Mouse (Mus musculus) myocyte (in vitro differentiated cells): ENCODE results near the gene Hist1h2ac. TPM values are rescaled to one million over a fixed set of nuclear protein-coding genes. Genes with fewer than 3 reads are reported as not detected.

ENCODE experiments used
- H3K27me3 ChIP-seq: one replicate; pipeline ENCODE4 v1.6.1; 2011; ENCODE audit not compliant: control insufficient read depth, insufficient read depth, insufficient read length
- H3K36me3 ChIP-seq: one replicate; pipeline ENCODE4 v1.6.1; 2011; ENCODE audit not compliant: control insufficient read depth, insufficient read depth
- H3K4me2 ChIP-seq: one replicate; pipeline ENCODE4 v1.6.1; 2011; ENCODE audit warnings: low read depth, control low read depth
- H3K4me3 ChIP-seq: one replicate; pipeline ENCODE4 v1.5.1; 2011; ENCODE audit warnings: mild to moderate bottlenecking, control low read depth, moderate library complexity
- H3K79me2 ChIP-seq: one replicate; pipeline ENCODE4 v1.6.1; 2011; ENCODE audit not compliant: control insufficient read depth, insufficient read depth
- H3ac ChIP-seq: one replicate; pipeline ENCODE4 v1.6.1; 2011; ENCODE audit not compliant: control insufficient read depth, insufficient read length
- CEBPB ChIP-seq: IDR thresholded peaks from 2 replicates; pipeline ENCODE4 v1.6.1; 2011; ENCODE audit warnings: mild to moderate bottlenecking, moderate library complexity; ENCODE audit not compliant: poor library complexity, insufficient read depth, severe bottlenecking
- E2F4 ChIP-seq: IDR thresholded peaks from one replicate; pipeline ENCODE4 v1.6.1; 2011; ENCODE audit warnings: mild to moderate bottlenecking, control low read depth, moderate library complexity; ENCODE audit not compliant: insufficient read depth
- MAX ChIP-seq: IDR thresholded peaks from one replicate; pipeline ENCODE4 v1.6.1; 2011; ENCODE audit warnings: low read depth, mild to moderate bottlenecking, control low read depth
- MYOD1 ChIP-seq, 3 experiments: IDR thresholded peaks; one replicate each; pipeline ENCODE4 v1.6.1; 2011; ENCODE audit warnings: control low read depth in 2 of 3, low read depth in 2 of 3, mild to moderate bottlenecking in 2 of 3, moderate library complexity in 1 of 3; ENCODE audit not compliant: insufficient read length in 2 of 3, control insufficient read depth in 1 of 3
- MYOG ChIP-seq, 3 experiments: IDR thresholded peaks; one replicate each; pipeline ENCODE4 v1.6.1; 2011; ENCODE audit warnings: control low read depth in 2 of 3, low read depth in 2 of 3, mild to moderate bottlenecking in 2 of 3; ENCODE audit not compliant: insufficient read length in 2 of 3, control insufficient read depth in 1 of 3, insufficient read depth in 1 of 3
- POLR2A ChIP-seq: IDR thresholded peaks from one replicate; pipeline ENCODE4 v1.6.1; 2011; ENCODE audit warnings: low read depth, mild to moderate bottlenecking, control low read depth, moderate library complexity; ENCODE audit not compliant: insufficient read length
- POLR2AphosphoS2 ChIP-seq: IDR thresholded peaks from one replicate; pipeline ENCODE4 v1.6.1; 2011; ENCODE audit warnings: low read depth, control low read depth; ENCODE audit not compliant: insufficient read length
- REST ChIP-seq: IDR thresholded peaks from one replicate; pipeline ENCODE4 v1.6.1; 2011; ENCODE audit warnings: mild to moderate bottlenecking, control low read depth, moderate library complexity; ENCODE audit not compliant: insufficient read depth, insufficient read length
- SRF ChIP-seq: IDR thresholded peaks from one replicate; pipeline ENCODE4 v1.6.1; 2011; ENCODE audit warnings: low read depth; ENCODE audit not compliant: control insufficient read depth, insufficient read length
- TCF12 ChIP-seq: IDR thresholded peaks from one replicate; pipeline ENCODE4 v1.6.1; 2011; ENCODE audit warnings: mild to moderate bottlenecking, control low read depth; ENCODE audit not compliant: poor library complexity, insufficient read depth, severe bottlenecking
- TCF3 ChIP-seq: IDR thresholded peaks from one replicate; pipeline ENCODE4 v1.6.1; 2011; ENCODE audit warnings: low read depth, control low read depth; ENCODE audit not compliant: insufficient read length
- USF1 ChIP-seq: IDR thresholded peaks from one replicate; pipeline ENCODE4 v1.6.1; 2011; ENCODE audit warnings: low read depth, mild to moderate bottlenecking, control low read depth, moderate library complexity
- polyA plus RNA-seq: library from polyadenylated mRNA; unstranded; fragments of >200 nt; fragmentation: generic; extraction: Trizol; gene quantifications from one replicate; pipeline ENCODE4 v1.2.1, GENCODE M21; 2012; ENCODE audit warnings: missing spikeins

Gene Hist1h2ac
- 1.3 TPM for polyA plus RNA-seq

DNA sequence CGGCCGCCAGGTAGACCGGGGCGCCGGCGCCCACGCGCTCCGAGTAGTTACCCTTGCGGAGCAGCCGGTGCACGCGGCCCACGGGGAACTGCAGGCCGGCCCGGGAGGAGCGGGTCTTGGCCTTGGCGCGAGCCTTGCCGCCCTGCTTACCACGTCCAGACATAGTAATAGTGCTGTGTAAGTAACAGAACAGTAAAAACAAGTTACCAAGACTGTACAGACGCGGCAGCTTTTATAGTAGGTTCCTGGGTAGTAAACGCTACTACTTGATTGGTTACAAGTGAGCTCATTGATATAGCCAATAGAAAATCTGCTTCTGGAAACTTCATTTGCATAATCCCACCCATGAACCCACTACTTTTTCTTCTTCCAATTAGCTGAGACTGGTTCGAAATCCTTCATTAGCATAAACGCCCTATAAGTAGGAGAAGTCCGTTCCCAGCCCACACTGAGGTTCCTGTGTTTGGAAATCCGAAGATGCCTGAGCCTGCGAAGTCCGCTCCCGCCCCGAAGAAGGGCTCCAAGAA is at the start of gene Hist1h2ac, which contains the start of gene Hist1h2bc:
Gene Hist1h2ac, minus strand, starts transcription at position 194 of the 527 bp plus-strand sequence.
Gene Hist1h2bc, plus strand, starts transcription at position 445 of the 527 bp plus-strand sequence.
- peak within 1 kb of the TSS; percentile 43 for H3K4me3 ChIP-seq
- H3K36me3 ChIP-seq = no peaks in the 10 kb centered on the region
- H3K79me2 ChIP-seq = peaks cover 23% of the 10 kb centered on the region
- H3K4me2 ChIP-seq = peak within 1 kb of the TSS; percentile 83
- TF ChIP-seq CEBPB (0 out of 2 replicates have a peak, but pooled peaks have one; percentile 15), POLR2AphosphoS2 (peak; percentile 76), REST (no peak), TCF12 (no peak), MYOD1 (IDR thresholded peaks at IDR 0.05; ENCODE audit: control insufficient read depth in 1 of 3, insufficient read length in 2 of 3, low read depth in 2 of 3) (no peak), POLR2A (peak; percentile 76), MAX (no peak)
- no peaks in the 10 kb centered on the region for H3K27me3 ChIP-seq
- H3ac ChIP-seq = no peak within 1 kb of the TSS

GRCm38 (mm10) chr13:23732156-23732804 is 48.5 kb upstream of the Hist1h2ac start:
- Histone ChIP-seq H3K36me3 (no peaks in the 10 kb centered on the region), H3ac (no peak overlapping the region), H3K4me2 (no peak overlapping the region), H3K79me2 (no peaks in the 10 kb centered on the region), H3K27me3 (no peaks in the 10 kb centered on the region), H3K4me3 (no peak overlapping the region)
- TF ChIP-seq MYOD1 (IDR thresholded peaks at IDR 0.05; ENCODE audit: control insufficient read depth in 1 of 3, insufficient read length in 2 of 3, low read depth in 2 of 3) (no peak), MYOG (IDR thresholded peaks at IDR 0.05; ENCODE audit: control insufficient read depth in 1 of 3, insufficient read depth in 1 of 3, insufficient read length in 2 of 3, low read depth in 2 of 3) (no peak), CEBPB (no peak), POLR2A (no peak), E2F4 (no peak), REST (no peak), MAX (no peak), SRF (no peak), POLR2AphosphoS2 (no peak), USF1 (no peak), TCF3 (no peak), TCF12 (no peak)

DNA sequence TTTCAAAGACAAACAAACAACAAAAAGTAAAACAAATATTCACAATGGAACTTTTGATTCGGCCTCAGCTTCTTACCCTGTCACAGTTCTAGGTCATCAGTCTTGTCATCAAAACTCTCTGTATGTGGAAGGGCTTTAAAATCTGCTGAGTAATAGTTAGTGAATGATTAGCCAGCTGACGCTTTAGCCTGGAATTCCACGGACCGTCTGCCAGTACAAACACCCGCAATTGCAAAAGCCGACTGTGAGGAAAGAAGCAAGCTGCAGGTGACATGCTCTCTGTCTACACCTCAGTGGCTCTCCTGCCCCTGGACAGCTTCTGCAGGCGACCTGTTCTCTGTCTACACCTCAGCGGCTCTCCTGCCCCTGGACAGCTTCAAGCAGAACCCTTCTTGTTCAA is 46.7 kb upstream of the Hist1h2ac start:
- Histone ChIP-seq H3K36me3 (no peaks in the 10 kb centered on the region), H3ac (no peak overlapping the region), H3K79me2 (no peaks in the 10 kb centered on the region), H3K27me3 (no peaks in the 10 kb centered on the region), H3K4me3 (no peak overlapping the region), H3K4me2 (no peak overlapping the region)
- TF ChIP-seq SRF = no peak
- no peak for TF ChIP-seq POLR2AphosphoS2
- TF ChIP-seq TCF12 = no peak
- TF ChIP-seq REST = no peak
- no peak for TF ChIP-seq POLR2A
- TF ChIP-seq CEBPB = no peak
- TF ChIP-seq USF1 = no peak
- no peak for TF ChIP-seq TCF3
- no peak for TF ChIP-seq E2F4
- no peak for TF ChIP-seq MYOD1 (IDR thresholded peaks at IDR 0.05; ENCODE audit: control insufficient read depth in 1 of 3, insufficient read length in 2 of 3, low read depth in 2 of 3)
- TF ChIP-seq MYOG (IDR thresholded peaks at IDR 0.05; ENCODE audit: control insufficient read depth in 1 of 3, insufficient read depth in 1 of 3, insufficient read length in 2 of 3, low read depth in 2 of 3) = no peak
- no peak for TF ChIP-seq MAX

GRCm38 (mm10) chr13:23729706-23730105 is 46.0 kb upstream of the Hist1h2ac start:
- Histone ChIP-seq H3K4me2 (no peak overlapping the region), H3K36me3 (no peaks in the 10 kb centered on the region), H3K27me3 (no peaks in the 10 kb centered on the region), H3ac (no peak overlapping the region), H3K4me3 (no peak overlapping the region), H3K79me2 (no peaks in the 10 kb centered on the region)
- TF ChIP-seq USF1 (no peak), POLR2A (no peak), REST (no peak), TCF3 (no peak), POLR2AphosphoS2 (no peak), MYOD1 (IDR thresholded peaks at IDR 0.05; ENCODE audit: control insufficient read depth in 1 of 3, insufficient read length in 2 of 3, low read depth in 2 of 3) (no peak), CEBPB (no peak), E2F4 (no peak), TCF12 (no peak), SRF (no peak), MAX (no peak), MYOG (IDR thresholded peaks at IDR 0.05; ENCODE audit: control insufficient read depth in 1 of 3, insufficient read depth in 1 of 3, insufficient read length in 2 of 3, low read depth in 2 of 3) (no peak)

DNA sequence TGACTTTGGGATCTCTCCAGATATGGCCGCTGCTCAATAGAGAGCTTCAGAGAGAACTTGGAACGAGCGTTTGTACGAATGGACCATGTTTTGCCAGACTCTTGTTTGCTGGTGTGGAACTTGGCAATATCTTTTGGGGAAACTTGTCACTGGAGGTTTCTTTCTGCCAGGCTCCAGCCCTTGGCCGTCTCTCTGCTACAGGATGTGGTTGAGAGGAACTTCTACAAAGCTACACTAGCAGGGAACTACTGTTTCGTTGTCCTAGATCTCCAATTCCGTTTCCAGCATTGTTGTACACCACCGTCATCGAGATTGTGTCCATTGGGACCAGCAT is 45.4 kb upstream of the Hist1h2ac start:
- no peak overlapping the region for H3K4me2 ChIP-seq
- TF ChIP-seq REST (no peak), TCF3 (no peak)
- H3ac ChIP-seq = no peak overlapping the region
- no peaks in the 10 kb centered on the region for H3K36me3 ChIP-seq
- H3K79me2 ChIP-seq = no peaks in the 10 kb centered on the region
- no peak overlapping the region for H3K4me3 ChIP-seq
- H3K27me3 ChIP-seq = no peaks in the 10 kb centered on the region
